Mouse (Mus musculus) liver, adult 10 weeks (tissue): Measurements from ENCODE around the gene Inava. TPM values are rescaled to one million over a fixed set of nuclear protein-coding genes. Genes with fewer than 3 reads are reported as not detected.

ENCODE experiments used
- polyA plus RNA-seq: library from polyadenylated mRNA; stranded (reverse); fragments of 350-450 nt; fragmentation: Illumina TruSeq; extraction: RNeasy Lipid Tissue Mini Kit (QIAGEN cat#74804); gene quantifications from one replicate; pipeline ENCODE4 v1.2.3, GENCODE M21; 2014; ENCODE audit warnings: low read depth, low replicate concordance

The Inava gene
- not detected for polyA plus RNA-seq

GRCm38 (mm10) chr1:136233892-136234594 lies at the start of gene Inava:
Gene Inava (minus strand): TSS chr1:136234264.

GRCm38 (mm10) chr1:136260635-136261238 lies 26.7 kb upstream of the Inava start, which contains the start of gene Gpr25:
Gene Gpr25 (minus strand): TSS chr1:136260873.

GRCm38 (mm10) chr1:136212803-136213202 lies 21.3 kb downstream of the Inava start, which contains the start of gene Mroh3:
Gene Mroh3 (minus strand): TSS chr1:136212828.

Other genes with a start within 250 kb of the Inava start
- not detected for gene Igfn1, start 227.9 kb downstream of the Inava start, polyA plus RNA-seq
- 2.5 TPM for gene Tmem9, start 226.1 kb downstream of the Inava start, polyA plus RNA-seq
- gene Ascl5, start 183.5 kb downstream of the Inava start, polyA plus RNA-seq, result not detected
- not detected for gene Cacna1s, start 181.5 kb downstream of the Inava start, polyA plus RNA-seq
- 0.08 TPM for gene Kif21b, start 102.9 kb downstream of the Inava start, polyA plus RNA-seq
- not detected for gene Mroh3, start 21.4 kb downstream of the Inava start, polyA plus RNA-seq
- gene Gpr25, start 26.6 kb upstream of the Inava start, polyA plus RNA-seq, result not detected
- gene Camsap2, start 111.8 kb upstream of the Inava start, polyA plus RNA-seq, result 14.1 TPM
- gene Ddx59, start 181.0 kb upstream of the Inava start, polyA plus RNA-seq, result 3.9 TPM
- not detected for gene Kif14, start 232.1 kb upstream of the Inava start, polyA plus RNA-seq